Comparison of ENCODE assay signal across 11 mouse cellular contexts in the genomic region with DNA sequence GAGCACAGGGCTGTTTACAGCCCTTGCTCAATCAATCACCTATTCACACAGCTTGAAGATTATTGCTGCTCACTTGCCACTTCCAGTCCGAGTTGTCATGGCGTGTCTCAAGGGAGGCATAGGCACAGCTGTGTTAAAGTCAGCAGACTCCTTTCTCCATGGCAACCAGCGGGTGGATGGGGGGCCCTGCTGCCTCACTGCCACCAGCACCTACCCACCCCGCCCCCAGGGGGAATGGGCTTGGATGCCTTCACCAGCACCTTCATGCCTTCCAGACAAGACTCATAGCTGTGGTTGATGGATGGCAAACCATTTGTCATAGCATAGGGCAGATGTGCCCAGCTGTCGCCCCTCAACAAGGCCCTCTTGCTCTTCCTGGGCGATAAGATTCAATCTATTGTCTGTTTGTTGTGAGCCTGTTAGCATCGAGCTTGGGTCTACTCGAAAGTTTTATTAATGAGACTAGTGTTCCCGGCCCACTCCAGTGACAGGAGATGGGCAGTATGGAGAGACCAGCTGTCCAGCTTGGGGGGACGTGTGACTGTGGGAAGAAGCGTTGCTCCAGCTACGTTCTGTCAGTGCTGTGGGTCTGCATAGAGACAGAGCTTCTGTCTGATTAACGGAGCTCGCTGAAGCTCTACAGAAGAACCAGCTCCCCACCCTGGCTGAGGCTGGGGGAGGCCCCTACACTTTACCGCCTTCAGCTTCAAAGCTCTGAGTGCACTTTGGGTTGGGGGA.
A peak's percentile ranks its signal among the peaks of the same experiment; 100 is the strongest.
DNase-seq lines count a peak whose midpoint lies in the region; ATAC-seq lines count a peak whose summit lies in the region.
"Had no signal": no experiment of that assay in that cellular context is flagged by ENCODE, and none has a peak within 500 bp of the region (broad histone marks: within the 10 kb centered on the region; RNA-seq: fewer than 3 reads in every experiment).

No protein-coding gene starts in this region.

- H3K27me3 ChIP-seq in hindbrain, embryonic 14.5 days (ENCODE audit: control insufficient read depth, insufficient read depth, low read length): no peaks in the 10 kb centered on the region
- H3K27me3 ChIP-seq in neural tube, embryonic 12.5 days (replicated peaks): no peaks in the 10 kb centered on the region; the same call in 1 of the 2 replicates

- DNase-seq in layer of hippocampus, postnatal 10 days (ENCODE audit: low spot score in 2 of 2): peak; percentile 11 to 19
- no peak for DNase-seq in layer of hippocampus, postnatal 36 days
- DNase-seq in embryo, embryonic 9.5 days (ENCODE audit: extremely low spot score): peak; percentile 32
- DNase-seq in hindbrain, embryonic 14.5 days (ENCODE audit: low spot score): peak; percentile 56
- no peak for DNase-seq in adrenal gland, postnatal 4 days (ENCODE audit: low spot score in 2 of 2)
- no peak for DNase-seq in adipocyte (ENCODE audit: low spot score)
- DNase-seq: liver; thymus, postnatal 25 days had no signal

- H3K4me3 ChIP-seq in hindbrain, embryonic 14.5 days (replicated peaks; ENCODE audit: low read length): no peak overlapping the region
- no peak overlapping the region for H3K4me3 ChIP-seq in neural tube, embryonic 12.5 days
- H3K4me3 ChIP-seq: heart, embryonic 10.5 days had no signal

- 27% methylated on average over 15 of the region's 15 CpGs for WGBS in hindbrain, embryonic 14.5 days
- 22% methylated on average over 15 of the region's 15 CpGs for WGBS in neural tube, embryonic 12.5 days

- ATAC-seq in hindbrain, embryonic 14.5 days (ENCODE audit: low FRiP score): peak; percentile 70
- peak; percentile 73 for ATAC-seq in neural tube, embryonic 12.5 days (ENCODE audit: low FRiP score, low read depth)

- no peak overlapping the region for H3K9ac ChIP-seq in hindbrain, embryonic 14.5 days
- no peak overlapping the region for H3K9ac ChIP-seq in neural tube, embryonic 12.5 days

- peak overlapping the region; percentile 60 for H3K27ac ChIP-seq in hindbrain, embryonic 14.5 days
- H3K27ac ChIP-seq in neural tube, embryonic 12.5 days: peak overlapping the region; percentile 37; the same call in 1 of the 2 replicates
- H3K27ac ChIP-seq: heart, embryonic 10.5 days; macrophage had no signal

- H3K36me3 ChIP-seq in hindbrain, embryonic 14.5 days (replicated peaks; ENCODE audit: control insufficient read depth, insufficient read depth): no peaks in the 10 kb centered on the region
- H3K36me3 ChIP-seq in neural tube, embryonic 12.5 days: no peaks in the 10 kb centered on the region
- H3K36me3 ChIP-seq: heart, embryonic 10.5 days had no signal

- no peak overlapping the region for H3K4me2 ChIP-seq in hindbrain, embryonic 14.5 days (replicated peaks)
- peak overlapping the region; percentile 28; the same call in 1 of the 2 replicates for H3K4me2 ChIP-seq in neural tube, embryonic 12.5 days (replicated peaks)

- no peaks in the 10 kb centered on the region for H3K9me3 ChIP-seq in hindbrain, embryonic 14.5 days (ENCODE audit: control insufficient read depth, low read length)
- H3K9me3 ChIP-seq in neural tube, embryonic 12.5 days: no peaks in the 10 kb centered on the region
- H3K9me3 ChIP-seq: heart, embryonic 10.5 days had no signal

- peaks cover 20% of the 10 kb centered on the region for H3K4me1 ChIP-seq in hindbrain, embryonic 14.5 days (replicated peaks; ENCODE audit: control insufficient read depth, insufficient read depth, low read length)
- H3K4me1 ChIP-seq in neural tube, embryonic 12.5 days: peaks cover 18% of the 10 kb centered on the region

Comparison
In these comparisons a context has a peak if more than half of its experiments do, and no peak if none do; other contexts are left out.
1. DNase-seq: peak in layer of hippocampus, postnatal 10 days (2 of 2), embryo, embryonic 9.5 days (single experiment) and hindbrain, embryonic 14.5 days (single experiment); none in layer of hippocampus, postnatal 36 days (0 of 2), adrenal gland, postnatal 4 days (0 of 2) and adipocyte (single experiment).